Mouse (Mus musculus) limb, embryonic 14.5 days (tissue): ENCODE data around the gene Crtc1. TPM values are rescaled to one million over a fixed set of nuclear protein-coding genes. Genes with fewer than 3 reads are reported as not detected.

Source experiments
- ATAC-seq: fragments of 200-750 bp; cut with Nextera tagmentation; 2 replicates; pipeline ENCODE4 v1.8.0; 2017; ENCODE audit warnings: low read depth, moderate number of reproducible peaks, moderate TSS enrichment; ENCODE audit not compliant: low FRiP score
- DNase-seq: peaks from one replicate; pipeline ENCODE4 v3.0.0-alpha.2; 2015; ENCODE audit warnings: low spot score
- H3K27ac ChIP-seq: fragments of 300-500 bp; sonication (generic); replicated peaks from 2 replicates; pipeline ENCODE4 v1.5.1; 2014; ENCODE audit warnings: low read depth, mild to moderate bottlenecking, low read length, moderate library complexity, mixed read lengths
- H3K27me3 ChIP-seq: fragments of 300-500 bp; sonication (generic); 2 replicates; pipeline ENCODE4 v1.6.1; 2014; ENCODE audit warnings: low read length, mixed read lengths; ENCODE audit not compliant: control insufficient read depth, insufficient read depth
- H3K36me3 ChIP-seq: fragments of 300-500 bp; sonication (generic); 2 replicates; pipeline ENCODE4 v1.6.1; 2014; ENCODE audit warnings: mild to moderate bottlenecking, low read length, moderate library complexity, mixed read lengths; ENCODE audit not compliant: control insufficient read depth, insufficient read depth
- H3K4me1 ChIP-seq: fragments of 300-500 bp; sonication (generic); 2 replicates; pipeline ENCODE4 v1.6.1; 2014; ENCODE audit warnings: antibody characterized with exemption, low read length, mixed read lengths; ENCODE audit not compliant: control insufficient read depth, insufficient read depth
- H3K4me2 ChIP-seq: fragments of 300-500 bp; sonication (generic); replicated peaks from 2 replicates; pipeline ENCODE4 v1.6.1; 2014; ENCODE audit warnings: low read depth, mild to moderate bottlenecking, low read length, moderate library complexity; ENCODE audit not compliant: severe bottlenecking
- H3K4me3 ChIP-seq: fragments of 300-500 bp; sonication (generic); replicated peaks from 2 replicates; pipeline ENCODE4 v1.5.1; 2014; ENCODE audit warnings: low read length
- H3K9ac ChIP-seq: fragments of 300-500 bp; sonication (generic); 2 replicates; pipeline ENCODE4 v1.6.1; 2014; ENCODE audit warnings: mild to moderate bottlenecking, low read depth, low read length, moderate library complexity; ENCODE audit not compliant: severe bottlenecking
- H3K9me3 ChIP-seq: fragments of 300-500 bp; sonication (generic); 2 replicates; pipeline ENCODE4 v1.6.1; 2016; ENCODE audit warnings: low read length; ENCODE audit not compliant: control insufficient read depth
- POLR2A ChIP-seq: fragments of 200-500 bp; IDR thresholded peaks from 2 replicates; pipeline ENCODE4 v1.8.0; 2012; ENCODE audit warnings: inconsistent platforms, mild to moderate bottlenecking, moderate library complexity, borderline replicate concordance; ENCODE audit not compliant: insufficient read depth, insufficient read length; ENCODE audit errors: extremely low read depth
- WGBS: fragments of 180-500 bp; shearing (Covaris S2); extraction: QIAGEN DNeasy Blood & Tissue Kit; methylation state at CpG from one replicate; pipeline ENCODE4 v1.1.7; 2014; 5-methylcytosine and 5-hydroxymethylcytosine counted together
- polyA plus RNA-seq, 2 experiments: library from polyadenylated mRNA; depleted of rRNA in 1 of 2; stranded (reverse) in 1 of 2; unstranded in 1 of 2; fragments of >200 nt; fragmentation: Nextera tagmentation in 1 of 2; extraction: Ambion mirVana in 1 of 2; gene quantifications; 2 replicates each; pipeline versions ENCODE4 v1.2.1 to v1.2.3; 2012 to 2014

Crtc1 gene
- polyA plus RNA-seq, 2 experiments, result 26.3 to 37.8 TPM

GRCm38 (mm10) chr8:70431213-70431612, 8.2 kb downstream of the Crtc1 start:
- H3K9ac ChIP-seq, result no peak overlapping the region

GRCm38 (mm10) chr8:70426300-70426907, 13.0 kb downstream of the Crtc1 start:
- no peak overlapping the region for H3K4me2 ChIP-seq
- no peak for ATAC-seq
- H3K27ac ChIP-seq, result no peak overlapping the region
- TF ChIP-seq POLR2A, result no peak
- H3K36me3 ChIP-seq, result no peaks in the 10 kb centered on the region
- 79% methylated on average over 2 of the region's 2 CpGs for WGBS
- H3K4me1 ChIP-seq, result no peaks in the 10 kb centered on the region
- H3K27me3 ChIP-seq, result no peaks in the 10 kb centered on the region
- H3K4me3 ChIP-seq, result no peak overlapping the region
- no peak for DNase-seq
- H3K9me3 ChIP-seq, result no peaks in the 10 kb centered on the region
- H3K9ac ChIP-seq, result no peak overlapping the region

More at GRCm38 (mm10) chr8:70431213-70431612, 8.2 kb downstream of the Crtc1 start:
- 91% methylated on average over 4 of the region's 4 CpGs for WGBS
- no peaks in the 10 kb centered on the region for H3K27me3 ChIP-seq
- no peaks in the 10 kb centered on the region for H3K9me3 ChIP-seq
- DNase-seq (no peak), ATAC-seq (no peak)
- H3K4me2 ChIP-seq, result no peak overlapping the region
- no peak for TF ChIP-seq POLR2A
- no peak overlapping the region for H3K4me3 ChIP-seq
- no peak overlapping the region for H3K27ac ChIP-seq
- no peaks in the 10 kb centered on the region for H3K36me3 ChIP-seq
- H3K4me1 ChIP-seq, result no peaks in the 10 kb centered on the region

- Histone ChIP-seq H3K9me3 (no peaks in the 10 kb centered on the region), H3K36me3 (no peaks in the 10 kb centered on the region), H3K4me3 (no peak overlapping the region), H3K27me3 (no peaks in the 10 kb centered on the region), H3K9ac (no peak overlapping the region), H3K27ac (no peak overlapping the region), H3K4me2 (no peak overlapping the region), H3K4me1 (peaks cover 22% of the 10 kb centered on the region)
- 88% methylated on average over 2 of the region's 2 CpGs for WGBS
- ATAC-seq, result no peak
- DNase-seq, result no peak
- TF ChIP-seq POLR2A, result no peak
Observed at GRCm38 (mm10) chr8:70422722-70423121, 16.7 kb downstream of the Crtc1 start.

- Histone ChIP-seq H3K4me1 (peaks cover 33% of the 10 kb centered on the region), H3K27ac (no peak overlapping the region), H3K4me3 (no peak overlapping the region), H3K27me3 (no peaks in the 10 kb centered on the region), H3K9me3 (no peaks in the 10 kb centered on the region), H3K9ac (no peak overlapping the region), H3K4me2 (no peak overlapping the region), H3K36me3 (no peaks in the 10 kb centered on the region)
- no peak for TF ChIP-seq POLR2A
- ATAC-seq, result no peak
- WGBS, result 77% methylated on average over 13 of the region's 18 CpGs
- no peak for DNase-seq
Observed at GRCm38 (mm10) chr8:70421349-70422104, 17.9 kb downstream of the Crtc1 start.

GRCm38 (mm10) chr8:70419879-70420643, 19.3 kb downstream of the Crtc1 start:
- no peak for ATAC-seq
- no peak for TF ChIP-seq POLR2A
- H3K9ac ChIP-seq, result no peak overlapping the region

More at GRCm38 (mm10) chr8:70419879-70420643, 19.3 kb downstream of the Crtc1 start:
- peaks cover 40% of the 10 kb centered on the region for H3K4me1 ChIP-seq
- 76% methylated on average over 11 of the region's 11 CpGs for WGBS
- H3K4me2 ChIP-seq, result no peak overlapping the region
- no peak overlapping the region for H3K27ac ChIP-seq
- no peaks in the 10 kb centered on the region for H3K36me3 ChIP-seq
- no peaks in the 10 kb centered on the region for H3K27me3 ChIP-seq
- H3K9me3 ChIP-seq, result no peaks in the 10 kb centered on the region
- no peak for DNase-seq
- H3K4me3 ChIP-seq, result no peak overlapping the region
